Mouse (Mus musculus): Measurements from ENCODE around the gene Tctex1d2.

GRCm38 (mm10) chr16:32395679-32396540, 23.6 kb upstream of the Tctex1d2 start:
- TF ChIP-seq POLR2A (IDR thresholded peaks at IDR 0.05; ENCODE audit: low read depth, low read length) (no peak), CTCF (conservative IDR thresholded peaks at IDR 0.05; ENCODE audit: insufficient read depth, insufficient read length, low read depth, low read length) (no peak)

All from kidney, adult 2 months (tissue).